Mouse (Mus musculus) T-helper 2 cell (primary cell): ENCODE results near the gene Hmgn3.

ENCODE experiments used
- in situ Hi-C: fragments of 300-600 bp; cut with MboI, MseI; formaldehyde crosslinking; loops from one replicate; pipeline ENCODE4 v1.15.1; 2025; ENCODE audit warnings: high pct_unique_total_duplicates

Hmgn3 gene

DNA sequence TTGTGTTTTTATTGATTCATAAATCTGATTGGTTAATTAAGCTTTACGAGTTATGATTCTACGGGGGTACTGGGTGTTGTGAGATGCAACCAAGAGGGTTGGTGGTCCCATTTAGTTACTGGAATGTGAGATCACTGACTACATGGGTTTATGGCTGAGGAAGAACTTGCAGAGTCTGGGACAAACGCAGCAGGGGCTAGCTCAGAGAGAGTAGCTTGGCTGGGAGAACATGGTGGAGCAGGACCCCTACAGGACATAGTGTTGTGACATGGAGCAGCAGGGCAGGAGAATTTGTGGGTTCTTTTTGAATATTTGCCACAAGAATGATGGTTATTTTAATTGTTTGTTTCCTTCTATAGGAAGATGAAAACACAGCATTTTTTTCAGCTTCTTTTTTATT is 45.7 kb downstream of the Hmgn3 start:
- in situ Hi-C loops = no loop called here

DNA sequence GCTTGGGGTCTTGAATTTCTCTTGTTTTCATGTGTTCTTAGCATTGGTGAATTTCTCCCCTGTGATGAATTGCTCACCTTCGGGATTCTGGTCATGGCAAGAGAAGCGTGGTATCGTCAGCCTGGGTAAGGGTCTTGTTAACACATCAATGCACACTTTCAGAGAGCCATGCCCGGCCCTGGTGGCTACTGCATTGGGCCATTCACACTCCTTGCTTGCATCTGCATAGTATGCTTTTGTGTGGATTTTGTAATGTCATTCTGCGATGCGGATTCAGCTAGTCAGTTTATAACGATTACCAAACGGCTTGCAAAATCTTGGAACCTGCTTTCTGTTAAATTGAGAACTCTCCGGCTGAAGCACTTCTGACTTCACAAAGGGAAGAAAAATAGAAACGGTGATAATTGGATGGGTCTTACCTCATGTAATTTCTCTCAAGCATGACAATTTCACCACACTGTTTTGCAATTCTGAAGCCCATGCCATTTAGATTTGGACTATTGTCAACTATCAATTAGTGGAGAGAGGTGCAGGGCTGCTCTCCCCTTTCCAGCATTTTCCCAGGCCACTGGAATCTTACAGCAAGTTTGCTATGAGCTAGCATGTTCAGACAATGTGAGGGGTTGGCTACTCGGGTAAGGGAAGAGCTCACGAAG is 47.7 kb downstream of the Hmgn3 start:
- in situ Hi-C loops = no loop called here

DNA sequence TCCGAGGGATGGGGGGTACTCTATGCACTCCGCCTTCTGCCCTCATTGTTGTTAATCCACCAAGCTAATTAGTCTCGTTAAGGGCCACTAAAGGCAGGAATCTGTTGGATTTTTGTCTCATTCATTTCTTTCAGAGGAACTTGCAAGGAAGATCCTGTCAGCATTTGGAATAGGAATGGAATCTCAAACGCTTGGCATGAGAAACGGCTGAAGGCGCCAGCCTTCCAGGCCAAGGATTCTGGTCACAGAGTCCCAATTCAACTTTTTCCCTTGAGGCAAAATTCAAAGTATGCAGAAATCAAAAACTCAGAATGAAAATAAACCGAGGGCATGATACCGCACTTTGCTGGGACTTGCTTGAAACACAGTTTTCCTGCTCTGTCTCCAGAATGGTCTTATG is 48.7 kb downstream of the Hmgn3 start:
- in situ Hi-C loops = no loop called here

DNA sequence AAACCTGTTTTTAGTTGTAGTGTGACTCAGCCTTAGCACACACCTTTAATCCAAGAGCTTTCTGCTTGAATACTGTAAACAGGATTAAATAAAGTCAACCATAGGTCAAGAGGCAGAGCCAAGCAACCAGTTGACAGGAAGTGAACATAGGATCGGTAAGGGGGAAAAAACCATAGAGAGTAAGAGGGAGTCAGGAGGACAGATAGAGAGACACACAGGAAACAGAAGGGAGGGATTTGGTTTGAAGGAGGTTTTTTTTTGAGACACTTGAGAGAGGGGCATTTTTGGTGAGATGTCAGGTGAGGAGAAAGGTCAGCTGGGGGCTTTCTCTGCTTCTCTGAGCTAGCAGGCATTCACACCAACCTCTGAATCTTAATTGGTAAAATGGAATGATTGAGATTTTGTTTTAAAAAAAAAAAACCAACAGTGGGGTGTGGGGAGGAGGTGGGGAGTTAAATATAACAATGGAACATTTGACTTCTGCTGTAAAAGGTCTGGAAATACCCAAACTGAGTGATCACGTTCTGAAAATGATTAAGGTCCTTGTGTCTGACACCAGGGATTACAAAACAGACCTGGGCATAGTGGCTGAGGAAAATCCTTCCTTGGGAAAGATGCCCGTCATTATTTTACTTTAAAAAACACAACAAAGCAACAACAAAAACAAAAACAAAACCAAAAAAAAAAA is 51.7 kb downstream of the Hmgn3 start:
- in situ Hi-C loops = no loop called here

DNA sequence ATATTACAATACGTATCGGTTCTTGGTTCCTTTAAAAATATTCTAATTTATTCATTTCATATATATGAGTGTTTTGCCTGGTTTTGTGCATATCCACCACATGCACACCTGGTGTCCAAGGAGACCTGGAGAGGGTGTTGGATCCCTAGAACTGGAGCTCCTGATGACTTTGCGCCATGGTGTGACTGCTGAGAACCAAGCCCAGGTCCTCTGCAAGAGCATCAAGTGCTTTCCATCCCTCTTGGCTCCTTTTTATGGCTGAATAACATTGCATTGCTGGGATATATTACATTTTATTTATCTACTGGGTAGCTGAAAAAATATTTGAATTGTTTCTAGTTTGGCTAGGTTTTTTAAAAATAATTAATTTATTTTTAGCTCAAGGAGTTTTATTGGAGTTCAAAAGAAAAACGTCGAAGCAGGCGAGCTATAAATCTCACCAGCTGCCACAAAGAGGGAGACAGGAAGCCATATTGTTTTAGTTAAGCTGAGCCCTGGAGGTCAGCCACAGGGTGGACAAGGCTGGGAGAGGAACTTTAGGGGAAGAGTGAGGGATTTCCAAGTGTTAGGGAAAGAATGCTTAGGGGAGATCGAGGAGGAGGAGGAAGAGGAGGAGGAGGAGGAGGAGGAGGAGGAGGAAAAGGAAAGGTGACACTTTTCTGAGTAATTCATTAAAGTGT is 62.6 kb downstream of the Hmgn3 start:
- in situ Hi-C loops = no loop called here

DNA sequence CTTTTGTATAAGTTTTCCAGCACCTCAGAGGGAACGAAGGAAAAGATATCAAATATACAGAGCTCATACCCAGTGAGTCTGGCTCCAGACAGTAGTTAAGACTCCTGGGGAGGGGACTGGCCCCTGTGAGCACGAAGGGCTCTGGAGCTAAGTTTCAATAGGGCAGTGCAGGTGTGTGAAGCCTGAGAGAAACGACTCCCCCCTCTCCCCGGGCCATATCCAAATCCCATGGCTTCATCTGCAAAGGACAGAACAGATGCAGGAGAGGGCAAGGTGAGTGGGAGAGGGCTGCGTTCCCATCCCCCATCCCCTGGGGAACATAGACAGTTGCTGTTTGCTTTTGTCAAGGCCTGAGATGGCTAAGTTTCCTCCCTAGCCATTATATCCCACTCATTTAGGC is 63.4 kb downstream of the Hmgn3 start:
- in situ Hi-C loops = no loop called here

DNA sequence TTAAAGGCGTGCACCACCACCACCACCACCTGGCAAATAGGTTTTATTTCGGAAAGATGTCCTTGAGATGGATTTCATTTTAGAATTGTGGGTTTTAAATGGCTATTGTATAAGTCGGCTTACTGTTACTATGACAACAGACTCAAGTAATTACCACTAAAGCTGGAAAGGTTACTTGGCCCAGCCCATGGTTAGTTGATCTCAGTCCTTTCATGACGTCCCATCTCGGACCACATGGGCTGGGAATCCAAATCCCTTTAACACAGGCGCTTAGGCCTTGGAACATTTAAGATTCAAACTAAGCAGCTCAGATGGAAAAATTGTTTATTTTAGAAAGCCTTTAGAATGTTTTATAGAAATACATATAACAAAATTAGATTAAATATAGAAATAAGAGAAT is 64.2 kb downstream of the Hmgn3 start:
- in situ Hi-C loops = no loop called here

DNA sequence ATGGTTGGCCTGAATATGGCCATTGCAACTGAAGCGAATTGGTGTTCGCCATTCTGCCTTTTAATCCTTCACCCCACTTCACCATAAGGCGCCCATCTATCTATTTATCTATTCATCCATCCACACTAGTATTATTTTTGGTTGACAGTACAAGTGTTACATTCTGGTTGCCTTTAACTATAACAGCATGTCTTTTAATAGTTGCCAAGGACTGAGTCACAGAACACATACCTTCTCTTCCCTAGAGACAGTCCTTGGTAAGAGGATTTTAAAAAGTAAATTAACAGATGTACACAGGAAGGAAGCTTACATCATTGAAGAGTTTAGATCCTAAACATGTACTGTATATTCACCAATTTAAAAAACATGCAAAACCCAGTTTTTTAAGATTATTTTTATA is 66.8 kb downstream of the Hmgn3 start:
- in situ Hi-C loops = no loop called here

DNA sequence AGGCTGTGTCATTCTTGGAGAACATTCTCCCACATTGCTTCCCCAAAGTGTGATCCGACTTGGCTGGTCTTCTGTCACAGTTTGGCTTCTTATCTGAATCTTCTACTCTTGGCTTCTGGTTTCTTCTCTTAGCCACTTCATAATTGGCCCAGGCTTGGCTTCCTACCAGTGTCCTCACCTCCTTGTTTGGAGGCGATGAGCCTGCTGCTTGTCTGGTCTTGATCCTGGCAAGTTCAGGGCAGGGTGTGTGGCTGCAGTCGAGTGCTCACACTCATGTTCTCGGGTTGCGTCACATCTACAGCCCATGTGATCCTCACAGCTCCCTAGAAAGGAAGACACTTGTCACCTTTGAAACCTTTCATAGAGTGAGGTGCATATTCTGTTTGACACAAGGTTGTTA is 78.2 kb downstream of the Hmgn3 start:
- in situ Hi-C loops = no loop called here

DNA sequence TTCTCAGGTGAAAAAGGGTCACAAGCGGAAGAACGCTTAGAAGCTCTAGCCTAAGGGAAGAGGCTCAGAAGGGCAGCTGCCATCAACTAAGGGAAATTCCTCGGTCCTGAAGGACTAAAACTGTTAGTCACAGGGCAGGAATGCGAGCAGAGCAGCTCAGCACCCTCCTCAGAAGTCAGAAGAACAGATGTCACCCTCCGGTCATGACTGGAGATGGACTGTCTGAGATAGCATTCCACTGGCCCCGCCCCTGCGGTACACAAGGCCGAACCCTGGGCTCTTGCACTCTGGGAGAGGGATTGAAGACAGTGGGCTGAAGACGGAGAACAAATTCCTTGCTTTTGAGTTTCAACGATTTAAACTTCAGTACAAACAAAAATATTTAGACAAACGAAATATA is 85.2 kb downstream of the Hmgn3 start:
- in situ Hi-C loops = no loop called here
